Mouse (Mus musculus) heart, embryonic 15.5 days (tissue): ENCODE measurements around the gene Rbx1. TPM values are rescaled to one million over a fixed set of nuclear protein-coding genes. Genes with fewer than 3 reads are reported as not detected.
A peak's percentile ranks its signal among the peaks of the same experiment; 100 is the strongest.
"Not testable (repeated sequence)": the region's sequence is repeated elsewhere in the genome, so short reads cannot be mapped to it uniquely, and the experiment has no call there.

Source experiments
- ATAC-seq: fragments of 200-750 bp; cut with Nextera tagmentation; replicated peaks from 2 replicates; pipeline ENCODE4 v1.8.0; 2017; ENCODE audit warnings: low read depth, moderate TSS enrichment; ENCODE audit not compliant: insufficient number of reproducible peaks, insufficient read depth, low FRiP score
- H3K27ac ChIP-seq: fragments of 300-500 bp; sonication (generic); 2 replicates; pipeline ENCODE4 v1.5.1; 2015; ENCODE audit warnings: mild to moderate bottlenecking, inconsistent platforms
- H3K27me3 ChIP-seq: fragments of 300-500 bp; sonication (generic); 2 replicates; pipeline ENCODE4 v1.6.1; 2015; ENCODE audit warnings: inconsistent platforms
- H3K36me3 ChIP-seq: fragments of 300-500 bp; sonication (generic); 2 replicates; pipeline ENCODE4 v1.6.1; 2015; ENCODE audit warnings: mild to moderate bottlenecking, inconsistent platforms
- H3K4me1 ChIP-seq: fragments of 300-500 bp; sonication (generic); replicated peaks from 2 replicates; pipeline ENCODE4 v1.6.1; 2015; ENCODE audit warnings: inconsistent platforms
- H3K4me2 ChIP-seq: fragments of 300-500 bp; sonication (generic); 2 replicates; pipeline ENCODE4 v1.6.1; 2015; ENCODE audit warnings: inconsistent platforms, mild to moderate bottlenecking, moderate library complexity
- H3K4me3 ChIP-seq: fragments of 300-500 bp; sonication (generic); 2 replicates; pipeline ENCODE4 v1.5.1; 2015; ENCODE audit warnings: mild to moderate bottlenecking, inconsistent platforms
- H3K9ac ChIP-seq: fragments of 300-500 bp; sonication (generic); 2 replicates; pipeline ENCODE4 v1.6.1; 2015; ENCODE audit warnings: mild to moderate bottlenecking, inconsistent platforms
- H3K9me3 ChIP-seq: fragments of 300-500 bp; sonication (generic); replicated peaks from 2 replicates; pipeline ENCODE4 v1.6.1; 2016; ENCODE audit warnings: inconsistent platforms
- WGBS: fragments of 180-500 bp; shearing (Covaris S2); methylation state at CpG from one replicate; pipeline ENCODE4 v1.1.7; 2015; ENCODE audit warnings: mixed read lengths; 5-methylcytosine and 5-hydroxymethylcytosine counted together
- polyA plus RNA-seq: library from polyadenylated mRNA; unstranded; fragments of >200 nt; fragmentation: Nextera tagmentation; extraction: Ambion mirVana; gene quantifications from 2 replicates; pipeline ENCODE4 v1.2.1, GENCODE M21; 2015

The Rbx1 gene
- polyA plus RNA-seq, 1 experiment from 2014 or later = 354 TPM

DNA sequence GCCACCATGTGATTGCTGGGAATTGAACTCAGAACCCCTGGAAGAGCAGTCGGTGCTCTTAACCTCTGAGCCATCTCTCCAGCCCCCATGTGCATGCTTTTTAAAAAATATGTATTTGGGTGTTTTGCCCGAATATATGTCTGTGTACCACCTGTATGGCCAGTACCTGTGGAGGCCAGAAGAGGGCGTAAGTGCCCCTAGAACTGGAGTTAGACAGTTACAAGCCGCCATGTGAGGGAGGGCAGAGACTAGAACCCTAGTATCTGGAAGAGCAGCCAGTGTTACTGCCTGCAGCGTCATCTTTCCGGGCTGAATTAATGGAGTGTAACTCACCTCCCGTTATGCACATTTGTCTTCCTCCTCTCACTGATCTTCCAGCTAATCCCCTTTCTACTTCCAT is 4.6 kb upstream of the Rbx1 start:
- no peak for ATAC-seq
- H3K27ac ChIP-seq = no peak overlapping the region
- 77% methylated on average over 7 of the region's 7 CpGs for WGBS
- no peaks in the 10 kb centered on the region for H3K27me3 ChIP-seq
- H3K4me1 ChIP-seq = peaks cover 5% of the 10 kb centered on the region; the same call in 1 of the 2 replicates
- H3K9me3 ChIP-seq = no peaks in the 10 kb centered on the region
- no peak overlapping the region for H3K4me3 ChIP-seq
- H3K36me3 ChIP-seq = no peaks in the 10 kb centered on the region
- H3K9ac ChIP-seq = no peak overlapping the region
- no peak overlapping the region for H3K4me2 ChIP-seq

DNA sequence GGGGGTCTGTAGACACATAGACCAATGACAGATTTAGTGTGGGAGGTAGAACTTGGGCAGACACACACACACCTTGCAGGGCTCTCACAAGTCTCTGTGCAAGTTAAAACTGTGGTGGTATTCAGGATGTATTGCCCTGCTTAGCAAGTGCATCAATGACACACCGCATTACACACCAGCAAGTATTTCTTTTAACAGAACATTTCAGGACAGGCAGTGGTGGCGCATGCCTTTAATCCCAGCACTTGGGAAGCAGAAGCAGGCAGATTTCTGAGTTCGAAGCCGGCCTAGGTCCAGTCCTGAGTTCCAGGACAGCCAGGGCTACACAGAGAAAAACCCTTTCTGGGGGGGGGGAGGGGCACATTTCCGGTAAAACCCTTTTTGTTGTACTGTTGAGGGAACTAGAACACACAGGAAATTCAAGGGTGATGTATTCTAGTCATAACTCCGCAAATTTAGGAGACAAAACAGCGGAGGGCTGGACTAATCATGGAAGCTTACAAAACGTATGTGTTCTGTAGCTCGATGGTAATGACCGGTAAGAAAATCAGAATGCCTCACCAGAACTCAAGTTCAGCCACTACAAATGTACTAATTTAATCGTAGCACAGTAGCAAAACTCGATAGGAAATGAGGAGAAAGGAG is 958 bp upstream of the Rbx1 start:
- Histone ChIP-seq H3K9ac (peak overlapping the region; percentile 72), H3K27ac (peak overlapping the region; percentile 93), H3K36me3 (peaks cover 14% of the 10 kb centered on the region; the same call in 1 of the 2 replicates), H3K4me3 (peak overlapping the region; percentile 84), H3K9me3 (no peaks in the 10 kb centered on the region), H3K4me1 (peaks cover 16% of the 10 kb centered on the region), H3K27me3 (no peaks in the 10 kb centered on the region), H3K4me2 (peak overlapping the region; percentile 74)
- WGBS = 70% methylated on average over 12 of the region's 12 CpGs
- ATAC-seq = no peak

DNA sequence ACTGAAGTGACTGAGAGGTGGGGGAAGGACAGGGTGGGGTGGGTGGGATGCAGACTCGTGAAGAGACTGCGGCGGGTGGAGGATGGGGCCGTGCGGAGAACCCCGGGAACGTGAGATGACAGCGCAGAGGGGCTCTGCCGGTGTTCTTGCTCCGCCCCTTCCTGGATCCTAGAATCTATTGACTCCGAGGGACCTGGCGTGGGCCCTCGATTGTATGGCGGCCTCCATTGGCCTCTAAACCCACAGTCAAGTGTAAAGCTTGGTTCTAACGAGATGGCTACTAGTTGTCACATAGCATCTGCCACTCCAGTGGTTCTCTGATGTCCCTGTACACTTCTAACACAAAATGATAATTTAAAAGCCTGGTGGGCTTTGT is 630 bp downstream of the Rbx1 start:
- peak overlapping the region; percentile 70 for H3K9ac ChIP-seq
- under 1% methylated on average over 15 of the region's 15 CpGs for WGBS
- H3K27me3 ChIP-seq = no peaks in the 10 kb centered on the region
- ATAC-seq = no peak
- peaks cover 16% of the 10 kb centered on the region for H3K4me1 ChIP-seq
- H3K9me3 ChIP-seq = no peaks in the 10 kb centered on the region
- peak overlapping the region; percentile 63 for H3K4me2 ChIP-seq
- peak overlapping the region; percentile 90 for H3K27ac ChIP-seq
- H3K36me3 ChIP-seq = peaks cover 26% of the 10 kb centered on the region
- H3K4me3 ChIP-seq = peak overlapping the region; percentile 84

DNA sequence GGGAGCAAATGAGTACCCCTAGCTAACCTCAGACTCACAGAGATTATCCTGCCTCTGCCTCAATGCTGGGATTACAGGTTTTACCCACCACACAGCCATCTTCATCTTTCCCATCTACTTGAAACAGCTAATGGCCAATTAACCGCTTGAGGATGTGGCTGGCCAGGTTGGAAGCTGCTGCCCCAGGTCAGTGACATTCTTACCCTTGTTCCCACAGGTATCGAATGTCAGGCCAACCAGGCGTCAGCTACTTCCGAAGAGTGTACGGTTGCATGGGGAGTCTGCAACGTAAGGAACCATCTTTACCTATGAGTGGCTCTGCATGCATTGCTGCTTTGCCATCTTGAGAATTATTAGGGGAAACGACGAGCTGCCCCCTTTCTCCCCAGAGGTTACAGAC is 4.6 kb downstream of the Rbx1 start:
- WGBS = 82% methylated on average over 8 of the region's 8 CpGs
- no peak overlapping the region for H3K9ac ChIP-seq
- peaks cover 11% of the 10 kb centered on the region for H3K4me1 ChIP-seq
- no peak overlapping the region for H3K4me2 ChIP-seq
- peaks cover 63% of the 10 kb centered on the region for H3K36me3 ChIP-seq
- H3K27ac ChIP-seq = no peak overlapping the region
- no peak overlapping the region for H3K4me3 ChIP-seq
- H3K27me3 ChIP-seq = no peaks in the 10 kb centered on the region
- no peaks in the 10 kb centered on the region for H3K9me3 ChIP-seq
- ATAC-seq = no peak

DNA sequence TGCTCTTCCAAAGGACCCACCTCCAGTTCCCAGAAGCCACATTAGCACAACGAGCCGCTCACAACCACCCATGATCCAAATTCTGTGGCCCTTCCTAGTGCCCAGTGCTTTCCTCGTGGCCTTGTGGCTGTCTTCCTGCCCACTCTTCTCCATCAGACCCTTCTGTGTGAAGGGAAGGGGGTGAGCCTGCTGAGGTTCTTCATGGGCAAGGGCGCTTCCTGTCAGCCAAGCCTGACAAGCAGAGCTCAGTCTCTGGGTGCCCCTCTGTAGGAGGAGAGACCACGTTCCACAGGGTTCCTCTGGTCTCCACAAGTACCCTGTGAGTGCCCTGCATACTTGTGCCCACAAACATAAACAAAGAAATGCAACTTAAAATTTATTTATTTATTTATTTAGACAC is 6.2 kb downstream of the Rbx1 start:
- no peaks in the 10 kb centered on the region for H3K9me3 ChIP-seq
- WGBS = 90% methylated on average over 5 of the region's 5 CpGs
- no peak overlapping the region for H3K4me3 ChIP-seq
- H3K9ac ChIP-seq = no peak overlapping the region
- no peaks in the 10 kb centered on the region for H3K27me3 ChIP-seq
- ATAC-seq = no peak
- H3K4me1 ChIP-seq = peaks cover 13% of the 10 kb centered on the region
- H3K4me2 ChIP-seq = no peak overlapping the region
- peaks cover 63% of the 10 kb centered on the region for H3K36me3 ChIP-seq
- no peak overlapping the region for H3K27ac ChIP-seq

DNA sequence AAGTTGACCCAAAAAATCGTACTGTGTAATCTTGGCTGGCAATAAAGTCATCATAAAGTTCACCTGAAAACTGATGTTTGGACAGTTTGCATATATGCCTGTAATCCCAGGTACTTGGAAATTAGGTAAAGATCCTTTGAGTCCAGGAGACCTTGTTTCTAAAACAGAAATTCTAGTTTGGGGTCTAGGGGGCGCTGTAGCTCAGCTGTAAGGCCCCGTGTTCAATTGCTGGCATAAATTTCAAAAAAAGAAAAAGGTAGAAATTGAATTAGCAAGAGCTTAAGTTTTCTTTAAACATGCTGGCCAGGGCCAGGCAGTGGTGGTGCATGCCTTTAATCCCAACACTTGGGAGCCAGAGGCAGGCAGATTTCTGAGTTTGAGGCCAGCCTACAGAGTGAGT is 9.6 kb downstream of the Rbx1 start:
- Histone ChIP-seq H3K4me2 (no peak overlapping the region), H3K4me1 (peaks cover 4% of the 10 kb centered on the region; the same call in 1 of the 2 replicates), H3K9ac (no peak overlapping the region), H3K36me3 (peaks cover 49% of the 10 kb centered on the region), H3K27ac (no peak overlapping the region), H3K9me3 (no peaks in the 10 kb centered on the region), H3K4me3 (no peak overlapping the region), H3K27me3 (no peaks in the 10 kb centered on the region)
- WGBS = 42% methylated on average over 3 of the region's 3 CpGs
- no peak for ATAC-seq

DNA sequence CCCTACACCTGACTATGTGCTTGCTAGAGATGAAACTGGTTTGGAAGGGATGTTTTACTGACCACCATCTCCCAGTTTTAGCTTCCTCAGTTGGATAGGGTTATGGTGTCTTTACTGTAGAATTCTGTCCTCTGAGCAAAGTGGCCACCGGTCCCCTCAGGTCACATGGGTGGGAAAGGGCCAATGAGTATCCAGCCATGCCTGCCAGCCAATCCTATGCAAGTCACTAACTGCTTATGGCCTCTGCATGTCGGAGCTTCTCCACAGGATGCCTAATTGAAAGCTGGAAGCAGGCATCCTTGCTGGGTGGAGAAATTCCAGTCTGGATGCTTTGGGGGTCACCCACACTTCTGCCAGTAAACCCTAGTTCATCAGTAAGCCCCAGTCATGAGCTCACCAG is 10.5 kb downstream of the Rbx1 start:
- peak overlapping the region; percentile 21; the same call in 1 of the 2 replicates for H3K4me2 ChIP-seq
- peak overlapping the region; percentile 7; the same call in 1 of the 2 replicates for H3K4me3 ChIP-seq
- 0% methylated on average over 2 of the region's 2 CpGs for whole genome bisulfite sequencing
- H3K9ac ChIP-seq = no peak overlapping the region
- peaks cover 39% of the 10 kb centered on the region for H3K36me3 ChIP-seq
- peaks cover 7% of the 10 kb centered on the region; the same call in 1 of the 2 replicates for H3K4me1 ChIP-seq
- ATAC-seq = no peak
- no peak overlapping the region for H3K27ac ChIP-seq
- no peaks in the 10 kb centered on the region for H3K9me3 ChIP-seq
- no peaks in the 10 kb centered on the region for H3K27me3 ChIP-seq

DNA sequence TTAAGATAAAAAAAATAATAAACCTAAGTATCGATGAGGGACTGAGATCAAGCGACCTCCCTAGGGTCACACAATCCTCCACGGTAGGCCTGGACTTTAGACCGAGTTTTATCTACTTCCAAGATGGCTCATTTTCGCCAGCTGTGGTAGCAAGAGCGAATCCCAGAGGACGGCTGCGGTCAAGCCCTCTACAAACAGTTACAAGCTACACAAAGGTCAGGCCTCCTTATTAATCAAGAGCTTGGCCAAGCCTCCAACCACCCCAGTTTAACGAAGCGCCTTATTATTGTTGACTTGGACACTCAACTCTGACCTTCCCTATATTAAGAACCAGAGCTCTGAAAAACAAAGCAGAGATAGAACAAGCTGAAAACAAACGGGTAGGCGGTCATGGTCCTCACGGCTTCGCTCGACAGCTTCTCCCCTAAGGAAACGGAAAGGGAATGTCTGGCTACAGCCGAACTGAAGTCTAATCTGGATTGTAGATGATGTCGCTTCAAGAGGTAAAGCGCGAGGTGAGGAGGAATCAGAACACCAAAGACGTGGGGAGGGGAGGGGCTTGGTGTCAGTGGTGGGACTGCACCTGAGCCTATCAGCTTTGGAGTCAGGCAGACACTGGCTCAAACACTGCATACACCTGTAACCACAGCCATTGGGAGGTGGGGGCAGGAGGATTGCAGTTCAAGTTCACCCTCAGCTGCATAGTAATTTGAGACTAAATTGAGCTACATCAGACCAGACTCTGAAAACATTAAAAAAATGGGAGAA is 13.5 kb downstream of the Rbx1 start:
- ATAC-seq = no peak
- 62% methylated on average over 21 of the region's 21 CpGs for WGBS

DNA sequence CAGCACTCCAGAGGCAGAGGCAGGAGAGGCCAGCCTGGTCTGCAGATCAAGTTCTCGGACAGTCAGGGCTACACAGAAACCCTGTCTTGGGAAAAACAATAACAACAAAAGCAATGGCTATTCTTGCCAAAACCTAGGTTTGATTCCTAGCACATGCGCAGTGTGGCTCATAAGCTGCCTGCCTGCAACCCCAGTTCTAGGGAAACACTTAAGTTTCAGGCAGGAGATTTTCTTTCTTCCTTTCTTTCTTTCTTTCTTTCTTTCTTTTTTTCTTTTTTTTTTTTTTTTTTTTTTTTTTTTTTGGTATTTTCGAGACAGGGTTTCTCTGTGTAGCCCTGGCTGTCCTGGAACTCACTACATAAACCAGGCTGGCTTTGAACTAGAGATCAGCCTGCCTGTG is 14.2 kb downstream of the Rbx1 start:
- not testable (repeated sequence) for H3K4me2 ChIP-seq, H3K9me3 ChIP-seq, H3K27me3 ChIP-seq, H3K9ac ChIP-seq, ATAC-seq, H3K36me3 ChIP-seq, H3K4me1 ChIP-seq, H3K27ac ChIP-seq, H3K4me3 ChIP-seq
- WGBS = 82% methylated on average over 3 of the region's 3 CpGs

More for the DNA sequence above, 13.5 kb downstream of the Rbx1 start:
- Histone ChIP-seq H3K9me3 (no peaks in the 10 kb centered on the region), H3K36me3 (peaks cover 11% of the 10 kb centered on the region), H3K4me3 (no peak overlapping the region), H3K4me2 (no peak overlapping the region), H3K9ac (no peak overlapping the region), H3K4me1 (peaks cover 7% of the 10 kb centered on the region; the same call in 1 of the 2 replicates), H3K27ac (no peak overlapping the region), H3K27me3 (no peaks in the 10 kb centered on the region)

DNA sequence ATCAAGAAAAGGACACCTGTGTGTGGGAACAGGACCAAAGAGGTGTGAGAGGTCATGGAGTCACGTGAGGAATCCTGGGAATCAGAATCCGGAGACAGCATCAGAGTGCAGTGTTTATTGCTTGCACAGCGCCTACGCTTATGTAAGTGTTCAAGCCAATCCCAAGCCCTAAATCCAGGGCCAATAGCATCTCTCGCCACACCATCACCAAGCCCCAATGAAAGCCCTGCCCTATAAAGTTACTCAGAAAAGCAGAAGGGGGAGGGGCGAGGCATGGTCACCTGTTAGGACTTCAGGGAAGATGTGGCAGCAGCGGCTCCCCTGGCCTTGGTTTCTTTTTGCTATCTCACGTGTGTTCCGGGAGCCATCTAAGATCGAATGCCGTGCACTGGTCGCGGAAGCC is 14.9 kb downstream of the Rbx1 start:
- peaks cover 7% of the 10 kb centered on the region; the same call in 1 of the 2 replicates for H3K4me1 ChIP-seq
- no peaks in the 10 kb centered on the region for H3K9me3 ChIP-seq
- ATAC-seq = no peak
- H3K27me3 ChIP-seq = no peaks in the 10 kb centered on the region
- no peak overlapping the region for H3K9ac ChIP-seq
- H3K4me2 ChIP-seq = peak overlapping the region; percentile 59
- no peaks in the 10 kb centered on the region for H3K36me3 ChIP-seq
- H3K4me3 ChIP-seq = peak overlapping the region; percentile 37
- 13% methylated on average over 13 of the region's 13 CpGs for WGBS
- no peak overlapping the region for H3K27ac ChIP-seq

DNA sequence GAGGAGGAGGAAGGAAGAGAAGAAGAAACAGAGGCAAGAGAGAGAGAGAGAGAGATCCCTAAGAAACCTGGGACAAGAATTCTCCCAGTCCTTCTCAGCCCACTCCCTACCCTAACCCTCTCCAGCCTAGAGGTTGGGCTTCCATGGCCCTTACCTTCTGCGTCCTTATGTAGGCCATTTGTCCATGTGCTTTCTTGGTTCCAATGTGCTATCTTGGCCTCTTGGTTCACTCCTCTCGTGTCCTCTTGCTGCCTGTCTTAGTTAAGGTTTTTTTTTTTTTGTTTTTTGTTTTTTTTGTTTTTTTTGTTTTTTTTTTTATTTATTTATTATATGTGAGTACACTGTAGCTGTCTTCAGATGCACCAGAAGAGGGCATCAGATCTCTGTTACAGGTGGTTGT is 16.9 kb downstream of the Rbx1 start:
- H3K27me3 ChIP-seq = no peaks in the 10 kb centered on the region

More for the DNA sequence above, 16.9 kb downstream of the Rbx1 start:
- Histone ChIP-seq H3K9ac (no peak overlapping the region), H3K4me3 (no peak overlapping the region), H3K27ac (no peak overlapping the region), H3K4me1 (peaks cover 3% of the 10 kb centered on the region; the same call in 1 of the 2 replicates), H3K9me3 (no peaks in the 10 kb centered on the region), H3K4me2 (no peak overlapping the region), H3K36me3 (no peaks in the 10 kb centered on the region)
- 74% methylated on average over 2 of the region's 2 CpGs for WGBS
- ATAC-seq = no peak
